Mouse (Mus musculus): ENCODE data around the gene Man2c1.

DNA sequence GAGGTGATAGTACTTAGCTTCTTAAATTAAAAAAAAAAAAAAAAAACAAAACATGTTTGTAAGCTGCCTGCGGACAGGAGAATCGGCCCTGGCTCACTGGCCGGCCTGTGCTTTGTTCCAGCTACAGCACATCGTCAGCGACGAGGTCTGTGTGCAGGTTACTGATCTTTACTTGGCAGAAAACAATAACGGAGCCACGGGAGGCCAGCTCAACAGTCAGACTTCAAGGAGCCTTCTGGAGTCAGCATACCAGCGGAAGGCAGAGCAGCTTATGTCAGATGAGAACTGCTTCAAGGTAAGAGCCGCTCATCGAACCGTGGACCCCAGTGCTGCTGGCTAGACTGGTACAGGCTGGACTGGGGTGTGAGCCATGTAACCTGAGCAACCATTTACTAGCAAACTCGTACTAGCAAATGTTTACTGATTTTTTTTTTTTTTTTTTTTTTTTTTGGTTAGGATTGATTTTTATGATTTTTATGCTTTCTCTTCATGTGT, 13.2 kb upstream of the Man2c1 start:
- no peak for TF ChIP-seq CTCF (IDR thresholded peaks at IDR 0.05; ENCODE audit: control insufficient read depth, insufficient read depth, insufficient replicate concordance, low read depth, low read length)
- TF ChIP-seq POLR2A (IDR thresholded peaks at IDR 0.05; ENCODE audit: control insufficient read depth, low read depth, low read length), result no peak

All from testis, adult 2 months (tissue).